Mouse (Mus musculus) R1 (cell line): ENCODE measurements around the gene Macrod1.

Experiments
- DNase-seq: peaks from one replicate; pipeline ENCODE4 v3.0.0-alpha.2; 2018; ENCODE audit warnings: low read depth, low spot score

Macrod1 gene

DNA sequence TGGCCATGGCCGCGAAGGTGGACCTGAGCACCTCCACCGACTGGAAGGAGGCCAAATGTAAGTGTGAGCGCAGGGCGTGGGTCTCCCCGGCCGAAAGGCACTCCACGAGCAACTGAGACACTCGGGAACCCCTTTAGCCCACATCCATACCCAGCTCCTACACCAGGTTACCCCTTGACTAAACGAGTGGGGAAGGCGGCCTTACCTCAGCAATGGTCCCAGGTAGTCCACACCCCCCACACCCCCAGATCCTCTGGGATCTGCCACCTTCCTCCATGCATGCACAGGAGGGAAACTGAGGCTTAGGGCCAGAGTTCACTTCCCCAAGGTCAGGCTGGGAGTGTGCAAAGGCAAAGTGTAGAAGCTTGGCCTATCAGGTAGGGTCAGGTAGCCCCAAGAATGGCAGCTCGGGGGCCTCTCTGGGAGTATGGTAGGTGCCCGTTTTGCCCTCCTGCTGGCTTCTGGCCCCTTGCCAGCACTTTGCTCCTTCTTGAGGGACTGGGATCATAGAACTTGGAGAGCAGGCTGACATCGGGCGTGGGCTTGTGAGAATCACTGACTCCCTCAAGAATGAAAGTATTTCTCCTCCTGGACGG lies 614 bp downstream of the Macrod1 start:
- DNase-seq: no peak

DNA sequence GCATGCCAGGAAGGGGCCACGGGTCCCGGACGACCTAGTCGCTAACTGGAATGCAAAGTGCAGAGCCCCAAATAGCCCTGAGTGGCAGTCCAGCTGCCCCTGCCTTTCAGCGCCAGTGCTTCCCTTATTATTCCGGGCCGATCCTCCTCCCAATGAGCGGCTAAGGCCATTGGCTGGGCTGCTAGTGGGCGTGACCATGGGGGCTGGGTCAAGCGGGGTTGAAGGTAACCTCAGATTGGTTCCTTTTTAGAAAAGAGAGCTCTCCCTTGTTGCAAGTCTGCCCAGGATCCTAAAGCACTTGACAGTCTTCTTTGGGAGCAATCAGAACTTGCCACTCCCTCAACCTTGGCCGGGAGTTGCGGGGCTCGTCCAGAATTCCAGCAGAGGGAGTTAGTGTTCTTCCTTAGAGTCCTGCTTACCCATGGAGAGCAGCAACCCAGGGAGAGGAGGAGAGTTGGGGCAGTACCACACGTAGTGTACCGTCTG lies 1.2 kb downstream of the Macrod1 start:
- peak; percentile 98 for DNase-seq

DNA sequence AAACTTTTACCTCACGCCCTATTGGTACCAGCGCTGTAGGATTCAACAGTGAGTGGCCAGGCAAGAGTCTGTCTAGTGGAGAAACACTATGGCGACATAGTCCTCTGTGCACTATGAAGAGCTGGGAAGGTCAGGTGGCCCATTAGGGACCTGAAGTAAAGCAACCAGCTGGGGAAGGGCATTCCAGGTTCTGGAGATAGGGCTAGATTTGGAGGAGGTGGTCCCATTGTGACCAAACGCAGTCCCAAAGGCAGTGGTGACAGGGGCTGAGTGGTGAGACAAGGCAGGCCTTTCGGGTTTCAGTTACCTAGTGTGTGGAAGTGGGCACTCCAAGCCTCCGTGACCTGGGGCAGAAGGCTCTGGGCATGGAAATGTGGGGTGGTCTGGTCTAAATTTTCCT lies 1.9 kb downstream of the Macrod1 start:
- DNase-seq: no peak

DNA sequence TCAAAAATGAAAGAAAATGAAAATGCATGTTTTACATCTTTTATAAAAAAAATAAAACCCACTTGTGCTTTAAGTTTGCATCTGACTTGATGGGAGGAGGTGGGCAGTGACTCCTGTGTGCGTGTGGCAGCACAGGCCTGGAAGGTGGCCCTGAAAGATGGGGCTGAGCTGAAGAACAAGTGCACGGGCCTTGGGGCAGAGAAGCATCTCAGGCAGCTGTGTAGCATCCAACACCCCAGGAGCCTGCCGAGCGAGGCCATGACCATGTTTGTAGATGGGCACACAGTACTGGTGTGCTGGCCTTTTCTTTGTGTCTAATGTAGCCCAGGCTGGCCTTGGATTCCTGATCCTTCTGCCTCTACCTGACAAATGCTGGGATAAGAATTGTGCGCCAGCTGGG lies 5.5 kb downstream of the Macrod1 start:
- no peak for DNase-seq

DNA sequence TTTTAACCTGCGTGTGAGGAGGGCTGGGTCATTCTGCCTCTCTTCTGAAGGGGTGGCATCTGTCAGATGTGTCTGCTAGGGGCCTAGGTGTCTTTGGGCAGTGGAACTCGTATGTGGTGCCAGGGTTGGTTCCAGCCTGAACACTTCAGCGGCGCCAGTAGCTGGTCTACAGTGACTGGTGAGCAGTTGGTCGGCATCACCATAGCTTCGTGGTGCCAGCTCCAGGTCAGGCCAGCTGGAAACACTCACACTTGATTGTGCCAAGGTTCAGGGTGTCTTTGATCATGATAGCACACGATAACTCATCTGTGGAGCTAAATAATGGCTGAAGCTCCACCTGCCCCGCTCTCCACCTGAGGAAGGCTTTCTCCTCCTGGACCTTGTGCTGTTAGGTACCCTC lies 6.3 kb downstream of the Macrod1 start:
- no peak for DNase-seq

DNA sequence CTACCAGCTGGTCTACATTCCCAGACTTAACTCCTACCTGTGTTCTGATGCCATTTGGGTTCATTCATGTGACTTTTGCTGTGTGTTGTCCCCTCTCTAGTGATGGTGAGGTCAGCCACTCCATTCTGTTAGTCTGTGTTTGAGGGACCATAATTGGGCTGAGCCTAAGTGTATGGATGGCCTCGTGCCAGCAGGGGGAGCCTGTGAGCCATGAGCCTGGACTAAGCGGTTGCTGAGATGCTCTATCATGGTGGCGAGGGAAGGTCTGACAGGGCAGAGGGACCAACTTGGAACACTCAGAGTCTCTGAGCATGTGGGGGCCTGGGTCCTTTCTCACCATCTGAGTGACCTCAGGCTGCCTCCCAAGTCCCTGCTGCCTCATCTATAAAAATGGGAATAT lies 8.0 kb downstream of the Macrod1 start:
- peak; percentile 84 for DNase-seq

DNA sequence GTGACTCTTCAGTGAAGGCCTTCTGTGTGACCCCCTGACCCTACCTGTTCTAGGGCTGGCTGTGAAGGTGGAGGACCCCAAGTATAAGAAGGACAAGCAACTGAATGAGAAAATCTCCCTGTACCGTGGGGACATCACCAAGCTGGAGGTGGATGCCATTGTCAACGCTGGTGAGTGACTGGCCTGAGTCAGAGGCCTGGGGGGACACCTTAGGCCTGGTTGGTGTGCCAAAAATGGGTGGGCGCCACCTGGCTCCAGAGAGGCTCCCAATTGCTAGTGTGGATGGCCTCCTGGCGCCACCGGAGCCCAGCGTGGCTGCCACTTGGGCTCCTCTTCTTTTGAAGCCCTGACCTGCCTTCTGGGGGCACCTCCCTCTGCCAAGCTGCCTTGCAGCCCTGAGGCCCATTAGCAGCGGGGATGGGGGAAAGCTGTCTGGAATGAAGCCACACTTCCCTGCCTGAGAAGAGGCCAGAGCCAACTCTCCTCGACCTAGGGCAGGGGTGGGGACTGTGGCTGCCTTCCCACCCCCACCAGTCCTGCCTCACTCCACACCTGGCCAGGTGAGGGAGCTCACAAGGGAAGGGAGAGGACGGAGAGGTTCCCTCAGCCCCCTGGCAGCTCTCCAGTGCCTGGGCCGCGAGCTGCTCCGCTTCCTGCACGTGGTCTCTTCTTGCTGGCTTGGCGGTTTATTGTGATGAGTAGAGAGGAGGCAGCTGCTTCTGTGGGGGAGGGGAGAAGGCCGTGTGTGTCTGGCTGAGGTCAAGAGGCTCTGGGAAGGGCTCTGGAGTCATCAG lies 9.6 kb downstream of the Macrod1 start:
- peak; percentile 73 for DNase-seq

DNA sequence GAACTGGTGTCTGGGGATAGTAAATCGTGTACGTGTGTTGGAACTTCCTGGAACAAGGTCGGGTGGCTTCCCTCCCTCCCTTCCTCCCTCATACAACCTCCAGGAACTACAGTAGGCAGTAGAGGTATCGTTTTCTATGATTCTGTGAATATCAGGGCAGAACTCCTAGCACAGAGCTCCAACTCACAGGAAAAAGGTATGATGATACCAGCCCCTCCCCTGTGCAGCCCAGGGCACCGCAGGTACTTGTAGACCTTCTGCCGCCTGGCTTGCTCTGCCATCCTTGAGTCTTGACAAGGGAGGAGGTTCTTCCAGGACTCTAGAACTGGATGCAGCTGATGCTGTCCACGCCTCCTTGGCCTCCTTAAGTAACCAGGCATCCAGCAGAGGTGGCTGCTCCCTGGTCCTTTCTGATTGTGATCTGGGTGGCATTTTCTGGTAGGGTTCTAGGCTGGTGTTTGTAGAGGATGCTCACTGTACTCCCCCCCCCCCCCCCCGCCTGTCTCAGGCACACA lies 10.3 kb downstream of the Macrod1 start:
- no peak for DNase-seq

DNA sequence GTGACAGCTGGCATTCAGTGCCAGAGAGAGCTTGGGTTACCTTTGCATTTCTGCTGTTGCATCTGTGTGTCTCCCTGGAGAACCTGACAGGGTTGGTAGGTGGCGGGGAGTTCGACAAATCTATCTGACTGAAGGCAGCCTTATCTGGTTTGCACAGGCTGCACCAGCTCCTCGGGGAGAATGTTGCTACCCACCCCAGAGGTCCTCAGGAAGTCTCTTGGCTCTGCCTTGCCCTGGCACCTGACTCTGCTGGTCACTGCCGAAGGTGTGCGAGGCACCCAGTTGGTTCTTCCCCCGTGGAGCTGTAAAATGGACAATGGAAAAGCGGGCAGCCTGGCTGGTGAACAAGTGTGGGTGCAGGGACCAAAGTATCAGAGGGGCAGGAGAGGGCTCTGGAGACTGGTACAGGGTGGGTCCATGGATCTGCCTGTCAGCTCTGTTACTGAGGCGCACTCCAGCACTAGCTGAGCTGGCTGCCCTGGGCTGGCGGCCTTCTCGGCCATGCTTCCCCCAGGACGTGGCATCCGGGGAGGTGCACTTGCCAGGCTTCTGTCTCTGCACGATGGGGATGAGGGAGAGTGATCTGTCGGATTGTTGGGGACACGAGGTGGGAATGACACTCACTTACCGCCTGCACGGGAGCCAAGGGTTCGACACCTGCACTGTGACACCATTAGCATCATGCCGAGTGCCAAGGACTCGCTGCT lies 10.9 kb downstream of the Macrod1 start:
- no peak for DNase-seq

DNA sequence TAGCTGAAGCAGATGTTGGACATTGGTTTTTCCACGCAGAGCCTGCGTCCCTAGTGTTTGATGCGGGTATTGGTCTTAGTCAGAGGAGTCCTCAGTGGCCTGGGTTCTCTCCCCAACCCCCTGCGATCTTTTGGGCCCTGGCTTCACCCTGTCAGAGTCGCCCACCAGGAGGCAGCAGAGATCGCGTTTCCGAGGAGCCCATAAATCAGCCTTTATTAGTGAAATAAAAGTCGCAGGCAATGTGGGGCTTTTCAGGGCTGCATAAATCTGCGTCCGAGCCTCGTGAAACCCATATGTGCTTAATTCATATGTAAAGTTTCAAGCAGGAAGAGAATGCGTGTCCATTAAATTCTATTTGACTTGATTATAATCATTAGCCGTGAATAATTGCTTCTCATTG lies 11.5 kb downstream of the Macrod1 start:
- peak; percentile 79 for DNase-seq

DNA sequence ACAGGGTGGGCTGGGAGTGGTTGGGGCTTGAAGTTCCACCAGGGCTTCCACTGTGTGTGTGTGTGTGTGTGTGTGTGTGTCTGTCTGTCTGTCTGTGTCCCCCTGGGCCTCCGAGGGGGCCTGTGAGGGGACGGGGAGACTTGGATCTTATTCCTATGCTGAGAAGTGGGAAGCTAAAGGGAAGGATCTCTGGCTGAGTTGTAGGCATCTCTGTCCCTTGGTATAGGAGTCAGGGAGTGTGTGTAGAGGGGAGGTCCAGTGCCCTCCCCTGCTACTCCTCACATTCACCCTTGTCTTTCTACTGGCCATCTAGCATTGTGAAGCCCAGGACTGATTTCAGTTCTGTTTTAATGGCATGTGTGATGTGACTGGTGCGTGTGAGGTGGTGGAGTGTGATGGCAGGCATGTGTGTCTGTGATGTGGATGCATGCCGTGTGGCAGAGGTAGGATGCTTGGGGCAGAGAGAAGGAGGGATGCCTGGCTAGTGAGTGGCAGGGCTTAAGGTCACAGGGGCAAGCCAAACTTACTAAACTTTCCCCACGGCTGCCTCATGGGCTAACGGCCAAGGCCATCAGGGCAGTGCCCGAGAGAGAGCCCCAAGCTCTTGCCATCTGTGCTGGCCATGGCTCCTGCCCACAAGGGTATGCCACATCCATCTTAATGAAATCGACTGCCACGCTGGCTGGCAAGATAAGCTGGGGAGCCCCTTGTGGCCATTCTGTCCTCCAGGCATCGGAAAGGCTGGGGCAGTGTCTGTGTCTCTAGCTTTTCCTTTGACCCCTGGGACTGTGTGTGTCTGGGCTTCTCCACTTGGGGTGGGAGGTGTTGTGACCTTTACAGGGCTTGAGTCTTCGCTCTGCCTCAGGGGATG lies 12.3 kb downstream of the Macrod1 start:
- DNase-seq: no peak

DNA sequence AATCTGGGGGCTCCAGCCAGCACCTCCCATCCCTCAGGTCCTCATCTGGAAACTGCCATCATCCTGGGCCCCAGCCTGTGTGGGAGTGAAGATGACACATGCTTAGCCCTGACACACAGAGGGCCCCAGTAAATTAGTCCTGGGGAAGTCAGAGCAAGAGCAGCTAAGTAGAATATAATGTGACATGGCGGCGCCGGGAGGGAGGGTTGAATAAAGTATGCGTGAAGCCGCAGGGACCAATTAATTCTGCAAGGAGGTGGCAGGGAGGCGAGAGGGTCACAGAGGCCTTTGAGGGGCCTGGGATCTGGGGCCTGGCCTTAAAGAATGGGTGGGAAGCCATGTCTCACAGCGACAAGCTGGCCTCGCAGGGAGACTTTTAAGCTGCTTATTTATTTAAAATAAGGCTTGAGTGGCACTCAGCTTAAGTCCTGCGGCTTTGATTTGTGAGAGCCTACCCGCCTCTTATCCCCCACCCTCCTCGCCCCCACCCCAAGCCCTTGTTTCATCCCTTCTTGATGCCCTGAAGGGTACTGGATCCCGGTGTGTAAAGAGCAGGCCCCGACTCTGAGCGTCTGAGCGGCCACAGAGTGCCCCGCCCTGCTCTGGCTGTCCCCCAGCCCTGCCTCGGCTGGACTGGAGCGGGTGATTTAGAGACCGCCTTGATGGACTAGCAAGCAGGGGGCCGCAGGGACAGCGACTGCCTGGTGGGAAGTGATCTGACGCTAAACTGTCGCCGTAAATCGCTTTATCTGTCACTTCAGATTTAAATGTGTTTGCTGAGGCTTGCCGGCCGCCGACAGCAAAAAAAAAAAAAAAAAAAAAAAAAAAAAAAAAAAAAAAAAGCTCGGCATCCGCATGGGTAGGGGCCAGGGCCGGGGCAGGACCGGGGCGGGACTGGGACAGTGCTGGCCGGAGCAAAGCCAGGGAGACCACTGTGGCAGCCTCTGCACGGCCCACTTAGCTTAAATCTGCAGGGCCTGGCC lies 13.5 kb downstream of the Macrod1 start:
- no peak for DNase-seq

DNA sequence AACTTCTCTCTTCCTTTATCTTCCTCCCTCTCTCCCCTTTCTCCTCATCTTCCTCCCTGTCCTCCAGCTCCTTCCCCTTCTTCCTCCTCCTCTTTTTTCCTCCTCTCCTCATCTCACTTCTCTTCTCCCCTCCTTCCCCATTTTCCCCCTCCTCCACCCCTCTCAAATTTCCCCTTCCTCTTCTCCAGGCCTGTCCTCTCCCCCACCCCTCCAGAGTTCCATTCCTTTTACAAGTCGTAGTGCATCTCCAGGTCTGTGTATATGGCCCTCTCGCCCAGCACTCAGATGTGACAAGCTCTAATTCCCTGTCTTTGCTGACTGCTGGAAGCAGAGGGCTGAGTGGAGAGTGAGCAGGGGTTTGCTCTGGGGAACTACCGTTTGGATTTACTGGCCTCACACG lies 14.2 kb downstream of the Macrod1 start:
- no peak for DNase-seq

DNA sequence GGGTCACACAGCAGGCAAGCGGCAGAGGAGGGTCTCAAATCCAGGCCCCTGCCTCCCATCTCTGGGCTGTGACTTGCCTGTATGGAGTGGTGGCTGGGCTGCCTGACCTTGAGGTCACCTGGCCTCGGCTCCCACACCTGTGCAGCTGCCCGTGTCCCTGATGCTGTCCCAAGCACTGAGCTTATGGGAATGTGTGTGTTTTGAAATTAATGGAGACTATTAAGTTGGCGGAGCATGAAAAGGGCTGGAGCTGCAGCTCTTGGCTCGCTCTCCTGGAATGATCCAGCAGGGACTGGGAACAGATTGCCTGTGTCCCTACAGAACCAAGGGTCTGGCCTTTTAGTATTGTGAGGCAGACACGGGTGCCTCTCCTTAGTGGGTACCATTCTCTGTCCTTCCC lies 15.6 kb downstream of the Macrod1 start:
- no peak for DNase-seq

DNA sequence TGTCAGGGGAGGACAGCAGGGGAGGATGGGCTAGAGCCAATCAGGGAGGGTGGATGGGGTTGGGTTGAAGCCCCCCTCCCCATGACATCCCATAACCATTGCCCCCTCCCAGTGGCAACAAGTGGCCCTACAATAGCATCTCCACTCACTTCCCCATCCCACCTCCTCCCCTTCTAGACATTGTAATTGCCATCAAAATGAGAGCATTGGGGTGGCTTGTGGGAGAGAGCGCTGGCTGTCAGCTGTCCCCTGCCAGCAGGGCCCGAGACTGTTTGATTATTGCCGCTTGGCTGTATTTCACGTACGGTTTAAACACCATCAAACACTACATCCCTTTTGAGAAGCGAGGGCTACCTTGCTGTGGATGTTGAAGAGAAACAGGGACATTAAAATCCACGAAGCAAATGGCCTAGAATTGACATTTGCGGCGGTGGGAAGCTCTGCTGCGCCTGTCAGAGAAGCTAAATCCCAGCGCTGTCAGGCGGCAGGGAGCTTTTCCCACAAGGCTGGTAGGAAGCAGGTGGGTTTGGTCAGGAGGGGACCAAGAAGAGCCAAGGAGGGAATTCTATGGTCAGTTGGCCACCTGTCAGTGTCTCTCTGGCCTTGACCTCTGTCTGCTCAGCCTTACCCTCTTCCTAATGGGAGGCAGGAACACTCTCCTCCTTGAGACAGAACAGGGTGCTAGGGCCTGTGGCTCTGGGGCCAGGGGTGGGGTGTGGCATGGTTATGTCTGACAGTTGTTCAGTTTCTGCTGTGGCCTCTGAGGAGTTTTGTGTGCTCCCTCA lies 17.6 kb downstream of the Macrod1 start:
- DNase-seq: no peak

DNA sequence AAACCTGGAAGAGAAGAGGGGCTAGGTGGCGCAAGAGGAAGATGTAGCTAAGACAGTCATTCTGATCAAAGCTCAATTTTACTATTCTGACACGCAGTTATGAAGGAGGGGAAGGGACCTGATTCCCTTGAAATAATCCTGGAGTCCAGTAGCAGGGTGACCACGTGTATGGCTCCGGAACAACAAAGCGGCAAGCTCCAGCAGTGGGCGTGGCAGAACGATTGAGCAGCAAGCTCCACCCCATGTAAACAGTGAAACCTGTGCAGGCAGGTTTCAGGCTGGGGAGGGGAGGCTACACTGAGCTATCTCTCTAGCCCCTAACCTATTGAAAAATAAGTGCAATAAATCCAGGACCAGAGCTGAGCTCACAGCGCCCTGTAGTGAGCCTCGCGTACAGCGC lies 18.7 kb downstream of the Macrod1 start:
- peak; percentile 51 for DNase-seq

DNA sequence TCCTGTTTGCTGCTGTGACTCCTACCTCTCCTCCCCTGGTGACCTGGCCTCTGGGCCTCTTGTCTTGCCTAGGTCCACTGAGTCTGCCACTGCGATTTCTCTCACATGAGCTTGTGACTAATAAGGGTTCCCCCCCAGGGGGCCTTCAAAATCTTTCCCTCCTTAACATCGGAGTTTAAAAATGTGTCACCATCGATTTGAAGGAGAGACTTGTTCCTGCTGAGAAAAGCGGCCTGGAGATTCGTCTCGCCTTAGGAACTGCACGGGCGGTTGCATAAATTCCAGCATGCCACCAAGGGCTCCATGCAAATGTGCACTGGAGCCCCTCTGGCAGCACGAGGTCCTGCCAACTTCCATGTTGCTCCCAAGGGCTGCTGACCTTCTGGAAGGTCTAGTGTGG lies 21.1 kb downstream of the Macrod1 start:
- no peak for DNase-seq

DNA sequence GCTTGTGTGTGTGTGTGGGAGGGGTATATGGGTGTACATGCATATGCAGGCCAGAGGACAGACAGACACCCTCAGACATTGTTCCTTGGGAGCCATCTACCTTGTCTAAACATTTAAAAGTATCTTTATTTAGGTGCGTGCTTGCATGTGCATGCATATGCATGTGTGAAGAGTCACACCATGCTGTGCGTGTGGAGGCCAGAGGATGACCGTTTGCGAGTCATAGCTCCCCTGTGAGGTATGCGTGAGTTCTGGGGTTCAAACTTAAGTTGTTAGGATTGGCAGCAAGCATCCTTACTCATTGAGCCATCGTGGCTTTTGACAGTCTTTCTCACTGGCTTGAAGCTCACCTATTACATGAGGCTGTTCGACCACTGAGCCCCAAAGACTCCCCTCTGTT lies 21.7 kb downstream of the Macrod1 start:
- DNase-seq: no peak

DNA sequence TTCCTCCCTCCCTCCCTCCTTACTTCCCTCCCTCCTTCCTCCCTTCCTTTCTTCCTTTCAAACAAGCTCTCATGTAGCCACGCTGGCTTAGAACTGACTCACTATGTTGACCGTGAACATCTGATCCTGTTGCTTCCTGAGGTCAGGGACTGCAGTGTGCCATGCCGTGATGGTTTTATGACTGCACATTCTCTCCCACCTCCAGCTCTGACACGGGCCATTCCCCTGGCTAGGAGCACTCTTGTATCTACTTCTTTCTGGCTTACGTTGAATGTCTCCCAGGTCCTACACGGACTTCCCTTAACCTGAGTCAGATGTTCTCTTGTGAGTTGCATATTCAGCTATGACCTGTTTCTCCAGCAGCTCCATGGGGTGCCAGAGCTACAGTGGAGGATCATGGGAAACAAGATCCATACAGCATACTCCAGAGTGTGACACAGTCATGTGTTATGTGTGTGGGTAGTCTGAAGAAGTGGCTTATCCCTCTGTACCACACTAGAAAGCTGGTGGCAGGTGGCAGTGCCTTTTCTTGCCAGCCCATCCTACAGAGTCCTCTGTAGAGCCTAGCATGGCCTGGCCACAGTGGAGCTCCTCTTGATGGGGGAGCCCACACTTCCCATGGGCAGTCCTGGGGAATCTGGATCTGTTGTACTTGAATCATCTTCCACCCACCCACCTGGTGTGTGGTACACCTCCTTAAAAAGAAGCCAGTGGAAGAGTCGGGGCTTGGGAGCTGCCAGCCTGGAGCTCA lies 25.1 kb downstream of the Macrod1 start:
- no peak for DNase-seq
